Mouse (Mus musculus) C3H10T1/2 (cell line): ENCODE results near the gene Olfr1340. TPM values are rescaled to one million over a fixed set of nuclear protein-coding genes. Genes with fewer than 3 reads are reported as not detected.

Experiments used
- polyA plus RNA-seq, 2 experiments: library from polyadenylated mRNA; unstranded; fragments of >200 nt; fragmentation: generic; extraction: Trizol; gene quantifications; one replicate each; pipeline ENCODE4 v1.2.1; 2012; ENCODE audit warnings: missing spikeins in 2 of 2

The Olfr1340 gene
- not detected for polyA plus RNA-seq

GRCm38 (mm10) chr4:118719838-118720237, at the start of gene Olfr1340:
Gene Olfr1340 (plus strand): TSS chr4:118720138.

GRCm38 (mm10) chr4:118692412-118692973, 27.4 kb upstream of the Olfr1340 start, which contains the start of gene Olfr1342:
Gene Olfr1342 (minus strand): TSS chr4:118692756.

DNA sequence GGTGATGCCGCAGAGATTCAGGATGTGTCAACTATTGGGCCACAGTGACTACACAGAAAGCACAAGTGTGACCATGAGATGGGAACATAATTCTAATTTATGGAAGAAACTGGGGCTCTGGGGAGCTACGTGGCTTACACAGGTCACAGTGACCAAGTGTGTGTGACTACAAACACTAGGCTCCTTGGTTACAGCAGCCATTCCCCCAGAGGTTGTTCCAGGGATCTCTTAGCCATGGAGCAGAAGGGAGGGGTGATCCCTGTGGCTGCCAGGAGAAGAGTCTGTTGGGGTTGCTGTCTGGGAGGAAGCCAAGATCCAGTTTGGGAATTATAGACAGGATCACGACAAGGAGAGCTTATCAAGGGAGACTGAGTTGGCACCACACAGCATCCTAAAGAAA, 16.7 kb upstream of the Olfr1340 start, which contains the start of gene Olfr1341:
Olfr1341 (plus strand) TSS at position 301 of the 400 bp plus-strand sequence.

GRCm38 (mm10) chr4:118731875-118732274, 11.9 kb downstream of the Olfr1340 start, which contains the start of gene Olfr1339:
Gene Olfr1339 (plus strand): TSS chr4:118732175.

GRCm38 (mm10) chr4:118758637-118759036, 38.7 kb downstream of the Olfr1340 start, which contains the start of gene Olfr1338:
Gene Olfr1338 (minus strand): TSS chr4:118758737.

Other genes with a start within 250 kb of the Olfr1340 start
- not detected for gene Tie1, start 230.1 kb upstream of the Olfr1340 start, polyA plus RNA-seq
- gene 2610528J11Rik, start 193.1 kb upstream of the Olfr1340 start, polyA plus RNA-seq, result not detected
- not detected for gene Tmem125, start 176.1 kb upstream of the Olfr1340 start, polyA plus RNA-seq
- gene Cfap57, start 99.4 kb upstream of the Olfr1340 start, polyA plus RNA-seq, result not detected
- gene Ebna1bp2, start 99.3 kb upstream of the Olfr1340 start, polyA plus RNA-seq, result 10 to 100 TPM; 12.5 to 40.3 TPM
- gene Olfr62, start 61.2 kb upstream of the Olfr1340 start, polyA plus RNA-seq, result not detected
- gene Olfr1342, start 27.4 kb upstream of the Olfr1340 start, polyA plus RNA-seq, result not detected
- gene Olfr1341, start 16.6 kb upstream of the Olfr1340 start, polyA plus RNA-seq, result not detected
- gene Olfr1339, start 12.0 kb downstream of the Olfr1340 start, polyA plus RNA-seq, result not detected
- not detected for gene Olfr1338, start 38.6 kb downstream of the Olfr1340 start, polyA plus RNA-seq
- gene Olfr1337, start 62.4 kb downstream of the Olfr1340 start, polyA plus RNA-seq, result not detected
- not detected for gene Olfr1335, start 89.8 kb downstream of the Olfr1340 start, polyA plus RNA-seq
- gene Olfr1333, start 116.1 kb downstream of the Olfr1340 start, polyA plus RNA-seq, result not detected
- not detected for gene Olfr1331, start 144.5 kb downstream of the Olfr1340 start, polyA plus RNA-seq
- gene Olfr1330, start 168.5 kb downstream of the Olfr1340 start, polyA plus RNA-seq, result under 1 TPM in 1 of 2 experiments, not detected in 1; 0.01 TPM
- gene Olfr1329, start 197.3 kb downstream of the Olfr1340 start, polyA plus RNA-seq, result not detected
- gene Olfr1328, start 218.5 kb downstream of the Olfr1340 start, polyA plus RNA-seq, result not detected
- gene Lao1, start 241.4 kb downstream of the Olfr1340 start, polyA plus RNA-seq, result not detected